In genomic region chr2:152906274-152907037, GRCm38 (mm10) we compare ENCODE assay signal across 15 mouse cellular contexts. TPM values are rescaled to one million over a fixed set of nuclear protein-coding genes. Genes with fewer than 3 reads are reported as not detected.
DNase-seq lines count a peak whose midpoint lies in the region; ATAC-seq and TF ChIP-seq lines count a peak whose summit lies in the region.
"Had no signal": no experiment of that assay in that cellular context is flagged by ENCODE, and none has a peak within 500 bp of the region (broad histone marks: within the 10 kb centered on the region; RNA-seq: fewer than 3 reads in every experiment).

No protein-coding gene starts in this region.

- no peaks in the 10 kb centered on the region for H3K9me3 ChIP-seq in heart, embryonic 14.5 days (ENCODE audit: control insufficient read depth, low read length)
- no peaks in the 10 kb centered on the region for H3K9me3 ChIP-seq in heart, embryonic 12.5 days (replicated peaks)
- H3K9me3 ChIP-seq in stomach, embryonic 15.5 days: no peaks in the 10 kb centered on the region
- no peaks in the 10 kb centered on the region for H3K9me3 ChIP-seq in stomach, postnatal 0 days (ENCODE audit: control insufficient read depth, low read length)
- H3K9me3 ChIP-seq: embryonic facial prominence, embryonic 15.5 days; limb, embryonic 13.5 days had no signal

- no peak for TF ChIP-seq CTCF in stomach, postnatal 0 days (IDR thresholded peaks at IDR 0.05; ENCODE audit: low read depth)

- DNase-seq in cerebellum, adult 9-11 months: peak; percentile 7
- DNase-seq in cerebellum, adult 8-10 months: no peak
- no peak for DNase-seq in stomach, postnatal 0 days (ENCODE audit: low spot score)
- peak; percentile 44 for DNase-seq in naive thymus-derived CD4-positive, alpha-beta T cell, adult 2 months (ENCODE audit: low read depth)
- DNase-seq in urinary bladder, adult 2 months (ENCODE audit: low spot score): no peak
- DNase-seq: adrenal gland, postnatal 36 days; liver, postnatal 0 days had no signal

- H3K4me3 ChIP-seq in heart, embryonic 14.5 days (ENCODE audit: control insufficient read depth in 1 of 2, insufficient read depth in 1 of 2, low read depth in 1 of 2, low read length in 2 of 2): no peak overlapping the region
- H3K4me3 ChIP-seq in heart, embryonic 12.5 days: no peak overlapping the region
- H3K4me3 ChIP-seq in stomach, embryonic 15.5 days (replicated peaks): no peak overlapping the region
- no peak overlapping the region for H3K4me3 ChIP-seq in stomach, postnatal 0 days (ENCODE audit: low read depth, low read length)
- H3K4me3 ChIP-seq: embryonic facial prominence, embryonic 15.5 days; limb, embryonic 13.5 days; megakaryocyte, embryonic 14.5 days had no signal

- no peak for TF ChIP-seq EP300 in stomach, postnatal 0 days (optimal IDR thresholded peaks at IDR 0.05)

- H3K36me3 ChIP-seq in heart, embryonic 14.5 days (ENCODE audit: control insufficient read depth, insufficient read depth, low read length): no peaks in the 10 kb centered on the region
- no peaks in the 10 kb centered on the region for H3K36me3 ChIP-seq in heart, embryonic 12.5 days
- H3K36me3 ChIP-seq in stomach, embryonic 15.5 days: no peaks in the 10 kb centered on the region
- H3K36me3 ChIP-seq in stomach, postnatal 0 days (ENCODE audit: control insufficient read depth, insufficient read depth, low read length): no peaks in the 10 kb centered on the region
- H3K36me3 ChIP-seq: embryonic facial prominence, embryonic 15.5 days; limb, embryonic 13.5 days had no signal

- H3K27me3 ChIP-seq in heart, embryonic 14.5 days (ENCODE audit: control insufficient read depth, insufficient read depth, low read length): peaks cover 16% of the 10 kb centered on the region
- H3K27me3 ChIP-seq in heart, embryonic 12.5 days (replicated peaks): peaks cover 20% of the 10 kb centered on the region
- peaks cover 12% of the 10 kb centered on the region for H3K27me3 ChIP-seq in stomach, embryonic 15.5 days (replicated peaks)
- H3K27me3 ChIP-seq in stomach, postnatal 0 days (ENCODE audit: control insufficient read depth, insufficient read depth, low read length): no peaks in the 10 kb centered on the region

- 44% methylated on average over 9 of the region's 9 CpGs for WGBS in heart, embryonic 14.5 days
- 51% methylated on average over 9 of the region's 9 CpGs for WGBS in heart, embryonic 12.5 days
- WGBS in stomach, embryonic 15.5 days: 49% methylated on average over 9 of the region's 9 CpGs
- WGBS in stomach, postnatal 0 days: 50% methylated on average over 9 of the region's 9 CpGs

- H3K4me1 ChIP-seq in heart, embryonic 14.5 days (ENCODE audit: control insufficient read depth in 2 of 2, insufficient read depth in 2 of 2, low read length in 2 of 2): peaks cover 33 to 35% of the 10 kb centered on the region in 2 experiments
- H3K4me1 ChIP-seq in heart, embryonic 12.5 days (replicated peaks): peaks cover 54% of the 10 kb centered on the region
- H3K4me1 ChIP-seq in stomach, embryonic 15.5 days: peaks cover 18% of the 10 kb centered on the region; the same call in 1 of the 2 replicates
- H3K4me1 ChIP-seq in stomach, postnatal 0 days (replicated peaks; ENCODE audit: control insufficient read depth, insufficient read depth): no peaks in the 10 kb centered on the region

- no peak overlapping the region for H3K9ac ChIP-seq in heart, embryonic 14.5 days (ENCODE audit: low read length)
- H3K9ac ChIP-seq in heart, embryonic 12.5 days: no peak overlapping the region
- no peak overlapping the region for H3K9ac ChIP-seq in stomach, embryonic 15.5 days
- no peak overlapping the region for H3K9ac ChIP-seq in stomach, postnatal 0 days (ENCODE audit: low read length)
- H3K9ac ChIP-seq: embryonic facial prominence, embryonic 15.5 days; hindbrain, embryonic 14.5 days; limb, embryonic 13.5 days; liver, postnatal 0 days had no signal

- no peak for ATAC-seq in heart, embryonic 14.5 days (ENCODE audit: insufficient number of reproducible peaks, insufficient read depth, low FRiP score, low read depth)
- ATAC-seq in heart, embryonic 12.5 days (ENCODE audit: insufficient number of reproducible peaks, low FRiP score): no peak
- no peak for ATAC-seq in stomach, embryonic 15.5 days (ENCODE audit: insufficient read depth, low FRiP score, low read depth)
- ATAC-seq in stomach, postnatal 0 days (ENCODE audit: low FRiP score, low TSS enrichment): no peak

- peak overlapping the region; percentile 23 to 92; a peak in 2 of 4 replicates for H3K27ac ChIP-seq in heart, embryonic 14.5 days (replicated peaks in 1 of 2; ENCODE audit: control insufficient read depth in 1 of 2, insufficient read depth in 1 of 2, low read depth in 2 of 2, low read length in 2 of 2)
- no peak overlapping the region for H3K27ac ChIP-seq in heart, embryonic 12.5 days (ENCODE audit: poor library complexity, severe bottlenecking)
- 0 out of 2 replicates have a peak overlapping the region, but pooled peaks have one; percentile 11 for H3K27ac ChIP-seq in stomach, embryonic 15.5 days
- no peak overlapping the region for H3K27ac ChIP-seq in stomach, postnatal 0 days (replicated peaks)
- H3K27ac ChIP-seq: embryonic facial prominence, embryonic 15.5 days; hindbrain, embryonic 14.5 days; limb, embryonic 13.5 days had no signal

- no peak overlapping the region for H3K4me2 ChIP-seq in heart, embryonic 14.5 days (ENCODE audit: low read length)
- no peak overlapping the region for H3K4me2 ChIP-seq in heart, embryonic 12.5 days
- no peak overlapping the region for H3K4me2 ChIP-seq in stomach, embryonic 15.5 days
- H3K4me2 ChIP-seq in stomach, postnatal 0 days (replicated peaks; ENCODE audit: low read depth): no peak overlapping the region
- H3K4me2 ChIP-seq: embryonic facial prominence, embryonic 15.5 days; hindbrain, embryonic 14.5 days had no signal

RNA-seq across cellular contexts. Expression of gene Mylk2, which starts 4.7 kb away (rescaled TPM):
- polyA plus RNA-seq in heart, embryonic 14.5 days (2014; fragmentation: Nextera tagmentation; extraction: Ambion mirVana): not detected in 2 replicates
- 0.05 and 0.12 TPM in 2 replicates for polyA plus RNA-seq in heart, embryonic 12.5 days (2016; fragmentation: Nextera tagmentation; extraction: Ambion mirVana)
- 0.08 and 0.19 TPM in 2 replicates for polyA plus RNA-seq in stomach, embryonic 15.5 days (2015; fragmentation: Nextera tagmentation; extraction: Ambion mirVana)
- 0.02 TPM in 1 of 2 replicates, not detected in the other for polyA plus RNA-seq in stomach, postnatal 0 days (2015; fragmentation: Nextera tagmentation; extraction: Ambion mirVana)
- polyA plus RNA-seq in urinary bladder, adult 2 months (2012; rRNA removed): 0.34 and 0.63 TPM in 2 replicates
- polyA plus RNA-seq: hindbrain, embryonic 14.5 days; liver, postnatal 0 days; small intestine, adult 2 months had no signal

RNA-seq across cellular contexts. Expression of gene Foxs1, which starts 26.6 kb away (rescaled TPM):
- 5.3 and 5.6 TPM in 2 replicates for polyA plus RNA-seq in heart, embryonic 14.5 days (2014; fragmentation: Nextera tagmentation; extraction: Ambion mirVana)
- polyA plus RNA-seq in heart, embryonic 12.5 days (2016; fragmentation: Nextera tagmentation; extraction: Ambion mirVana): 0.86 and 1.1 TPM in 2 replicates
- 3.1 and 4.3 TPM in 2 replicates for polyA plus RNA-seq in stomach, embryonic 15.5 days (2015; fragmentation: Nextera tagmentation; extraction: Ambion mirVana)
- polyA plus RNA-seq in stomach, postnatal 0 days (2015; fragmentation: Nextera tagmentation; extraction: Ambion mirVana): 2.3 and 2.6 TPM in 2 replicates
- 1.3 and 1.9 TPM in 2 replicates for polyA plus RNA-seq in urinary bladder, adult 2 months (2012; rRNA removed)

RNA-seq across cellular contexts. Expression of gene Dusp15, which starts 45.0 kb away (rescaled TPM):
- not detected in 2 replicates for polyA plus RNA-seq in heart, embryonic 14.5 days (2014; fragmentation: Nextera tagmentation; extraction: Ambion mirVana)
- 0.10 TPM in 1 of 2 replicates, not detected in the other for polyA plus RNA-seq in heart, embryonic 12.5 days (2016; fragmentation: Nextera tagmentation; extraction: Ambion mirVana)
- 0.23 and 0.45 TPM in 2 replicates for polyA plus RNA-seq in stomach, embryonic 15.5 days (2015; fragmentation: Nextera tagmentation; extraction: Ambion mirVana)
- polyA plus RNA-seq in stomach, postnatal 0 days (2015; fragmentation: Nextera tagmentation; extraction: Ambion mirVana): 0.27 and 0.36 TPM in 2 replicates
- 0.13 and 0.61 TPM in 2 replicates for polyA plus RNA-seq in urinary bladder, adult 2 months (2012; rRNA removed)
- polyA plus RNA-seq: liver, postnatal 0 days; small intestine, adult 2 months had no signal

RNA-seq across cellular contexts. Expression of gene Ttll9, which starts 55.8 kb away (rescaled TPM):
- 0.30 TPM in 1 of 2 replicates, not detected in the other for polyA plus RNA-seq in heart, embryonic 14.5 days (2014; fragmentation: Nextera tagmentation; extraction: Ambion mirVana)
- 0.24 and 0.38 TPM in 2 replicates for polyA plus RNA-seq in heart, embryonic 12.5 days (2016; fragmentation: Nextera tagmentation; extraction: Ambion mirVana)
- polyA plus RNA-seq in stomach, embryonic 15.5 days (2015; fragmentation: Nextera tagmentation; extraction: Ambion mirVana): 0.21 and 0.35 TPM in 2 replicates
- not detected in 2 replicates for polyA plus RNA-seq in stomach, postnatal 0 days (2015; fragmentation: Nextera tagmentation; extraction: Ambion mirVana)
- 0.04 and 0.12 TPM in 2 replicates for polyA plus RNA-seq in urinary bladder, adult 2 months (2012; rRNA removed)
- polyA plus RNA-seq: small intestine, adult 2 months had no signal

RNA-seq across cellular contexts. Expression of gene Tpx2, which starts 58.7 kb away (rescaled TPM):
- polyA plus RNA-seq in heart, embryonic 14.5 days (2014; fragmentation: Nextera tagmentation; extraction: Ambion mirVana): 56.2 and 60.8 TPM in 2 replicates
- polyA plus RNA-seq in heart, embryonic 12.5 days (2016; fragmentation: Nextera tagmentation; extraction: Ambion mirVana): 65.6 and 74.1 TPM in 2 replicates
- polyA plus RNA-seq in stomach, embryonic 15.5 days (2015; fragmentation: Nextera tagmentation; extraction: Ambion mirVana): 66.5 TPM in 2 replicates
- polyA plus RNA-seq in stomach, postnatal 0 days (2015; fragmentation: Nextera tagmentation; extraction: Ambion mirVana): 14.0 and 17.7 TPM in 2 replicates
- polyA plus RNA-seq in urinary bladder, adult 2 months (2012; rRNA removed): 3.0 and 3.2 TPM in 2 replicates

Comparison
In these comparisons a context has a peak if more than half of its experiments do, and no peak if none do; other contexts are left out.
1. DNase-seq: peak in cerebellum, adult 9-11 months (single experiment) and naive thymus-derived CD4-positive, alpha-beta T cell, adult 2 months (single experiment); none in cerebellum, adult 8-10 months (single experiment), stomach, postnatal 0 days (single experiment) and urinary bladder, adult 2 months (single experiment).
2. H3K27ac ChIP-seq: peak in heart, embryonic 14.5 days (2 of 2) and stomach, embryonic 15.5 days (single experiment); none in heart, embryonic 12.5 days (single experiment) and stomach, postnatal 0 days (single experiment).